Mouse (Mus musculus) C3H10T1/2 (cell line): Measurements from ENCODE around the gene Gm21865. TPM values are rescaled to one million over a fixed set of nuclear protein-coding genes. Genes with fewer than 3 reads are reported as not detected.

ENCODE experiments used
- polyA plus RNA-seq, 2 experiments: library from polyadenylated mRNA; unstranded; fragments of >200 nt; fragmentation: generic; extraction: Trizol; gene quantifications; one replicate each; pipeline ENCODE4 v1.2.1; 2012; ENCODE audit warnings: missing spikeins in 2 of 2

The Gm21865 gene
- not detected for polyA plus RNA-seq

GRCm38 (mm10) chrY:40316803-40317202 is at the start of gene Gm21865:
Gene Gm21865 (minus strand): TSS chrY:40316903.

Other genes with a start within 250 kb of the Gm21865 start
- not detected for gene Gm21882, start 64.6 kb upstream of the Gm21865 start, polyA plus RNA-seq